Mouse (Mus musculus) fat pad, adult 2 months (tissue): ENCODE data around the gene Abca2.

Experiments
- DNase-seq: peaks from one replicate; pipeline ENCODE4 v3.0.0-alpha.2; 2011; ENCODE audit warnings: low read depth, low spot score; ENCODE audit errors: extremely low read depth

The Abca2 gene

GRCm38 (mm10) chr2:25460551-25461309, 32.2 kb downstream of the Abca2 start, which contains the start of gene Paxx:
Gene Paxx, minus strand, starts transcription at chr2:25461094.
- DNase-seq, result peak; percentile 85

DNA sequence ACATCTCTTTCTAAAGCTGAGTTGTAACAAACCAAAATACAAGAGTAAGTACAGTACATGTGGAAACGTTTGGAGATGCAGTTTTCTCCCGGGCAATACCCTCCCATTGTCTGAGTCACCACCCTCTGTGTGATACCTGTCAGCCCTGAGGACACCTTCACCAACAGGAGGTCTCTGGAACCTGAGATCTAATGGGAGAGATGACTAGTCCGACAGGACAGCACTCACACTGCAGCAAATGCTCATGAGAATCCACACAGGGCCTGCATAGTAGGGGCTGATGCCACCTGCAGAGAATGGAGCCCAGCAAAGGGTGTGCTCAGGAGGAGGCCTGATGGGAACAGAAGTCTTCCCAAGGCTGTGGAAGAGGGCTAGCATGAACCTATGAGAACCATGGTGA, 32.9 kb downstream of the Abca2 start:
- no peak for DNase-seq

- no peak for DNase-seq
Measured at GRCm38 (mm10) chr2:25463630-25464029, 35.1 kb downstream of the Abca2 start.

DNA sequence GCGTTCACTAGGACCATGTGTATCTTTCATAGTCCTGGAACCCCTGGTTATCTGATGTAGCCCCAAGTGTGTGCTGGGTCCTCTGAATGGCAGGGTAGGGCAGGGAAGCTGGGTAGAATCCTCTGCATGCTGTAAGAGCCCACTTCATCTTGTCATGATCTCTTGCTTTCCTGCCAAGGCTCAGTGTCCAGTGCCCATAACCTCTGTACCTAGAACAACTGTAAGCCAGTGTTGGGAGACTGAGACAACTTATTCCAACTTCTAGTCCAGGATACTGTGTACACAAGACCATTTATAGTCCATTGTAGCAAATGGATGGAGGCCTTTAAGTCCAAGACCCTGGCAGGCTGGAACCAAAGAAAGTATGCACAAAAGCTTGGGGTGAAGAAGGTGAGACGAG, 36.8 kb downstream of the Abca2 start:
- DNase-seq, result no peak

DNA sequence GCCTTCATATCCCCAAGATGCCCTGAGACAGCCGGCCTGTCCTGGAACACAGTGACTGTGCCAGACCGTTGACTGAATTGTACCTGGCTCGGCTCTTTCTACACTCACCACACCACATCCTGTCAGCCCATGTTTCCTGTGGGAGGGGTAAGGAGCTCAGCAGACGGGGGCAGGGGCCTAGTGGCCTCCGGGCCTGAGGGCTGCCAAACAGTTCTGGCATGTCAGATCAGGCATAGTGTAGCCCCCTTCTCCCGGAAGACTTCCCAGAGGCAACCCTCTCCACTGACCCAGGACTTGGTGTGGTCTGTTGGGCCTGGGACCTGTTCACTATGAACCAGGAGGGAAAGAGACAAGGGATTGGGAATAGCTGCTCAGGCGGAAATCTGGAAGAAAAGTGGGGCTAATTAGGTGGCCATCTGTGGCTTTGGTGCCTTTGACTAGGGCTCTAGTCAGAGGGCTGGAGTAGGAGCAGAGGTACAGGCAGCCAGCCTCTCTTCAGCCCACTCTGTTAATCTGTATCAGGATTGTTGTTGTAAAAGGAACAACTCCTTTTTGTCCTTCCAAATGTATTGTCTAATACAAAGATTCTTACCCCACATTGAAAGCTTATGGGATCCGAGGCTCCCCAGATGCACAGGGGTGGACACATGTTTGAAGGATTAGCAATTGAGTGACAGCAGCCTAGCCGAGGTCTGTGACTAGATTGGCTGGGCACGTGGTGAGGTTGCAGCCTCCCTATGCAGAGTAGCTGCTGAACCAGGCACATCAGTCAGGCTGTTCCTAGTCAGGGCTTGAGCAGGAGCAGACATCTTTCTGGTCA, 37.5 kb downstream of the Abca2 start:
- DNase-seq, result no peak

DNA sequence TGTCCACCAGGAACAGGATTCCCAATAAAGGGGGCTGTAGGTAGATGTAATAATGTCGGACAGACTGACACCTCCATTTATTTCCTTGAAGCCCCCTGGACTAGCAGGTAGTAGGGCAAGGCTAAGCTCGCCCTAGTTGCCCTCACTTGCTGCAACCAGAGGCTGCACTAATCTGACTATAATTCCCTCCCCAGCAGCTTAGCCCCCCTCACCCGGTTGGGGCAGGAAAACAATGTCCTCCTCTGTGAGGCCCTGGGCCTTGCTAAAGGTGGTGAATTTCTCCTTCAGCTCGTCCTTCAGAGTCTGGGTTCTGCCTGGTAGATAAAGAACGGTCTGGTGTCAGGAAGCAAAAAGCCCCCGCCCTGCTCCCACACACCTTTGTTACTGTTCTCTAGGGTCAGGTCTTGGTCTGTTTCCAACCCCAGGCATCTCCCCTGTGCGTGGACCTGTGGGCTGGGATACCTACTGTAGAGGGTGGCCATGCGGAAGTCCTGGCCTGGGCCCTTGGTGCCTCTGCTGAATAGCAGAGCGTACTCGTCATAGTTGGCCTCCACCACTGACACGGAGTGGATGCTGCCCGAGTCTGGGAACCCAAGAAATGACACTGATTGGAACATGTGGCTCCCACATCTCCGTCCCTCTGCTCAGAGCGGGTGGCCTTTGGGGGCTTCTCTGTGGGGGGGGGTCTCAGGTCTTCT, 39.3 kb downstream of the Abca2 start:
- no peak for DNase-seq

- no peak for DNase-seq
Measured at GRCm38 (mm10) chr2:25468962-25469915, 40.7 kb downstream of the Abca2 start.

DNA sequence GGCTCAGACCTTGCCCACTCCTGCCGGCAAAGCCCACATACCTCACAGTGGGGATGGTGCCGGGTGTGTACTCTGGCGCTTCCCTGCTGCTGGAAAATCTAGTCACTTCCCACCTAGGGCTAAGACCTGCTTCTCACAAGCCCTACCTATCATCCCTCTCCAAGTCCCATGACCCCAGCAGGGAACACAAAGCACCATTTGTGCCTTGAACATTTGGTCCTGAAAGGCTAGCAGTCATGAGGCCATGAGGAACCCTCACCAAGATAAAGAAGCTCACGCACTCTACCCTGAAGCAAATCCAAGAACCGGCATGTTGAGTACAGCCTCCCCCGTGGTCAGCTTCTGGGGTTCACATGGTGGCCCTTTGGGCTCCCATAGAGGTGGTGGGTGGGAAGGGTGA, 41.5 kb downstream of the Abca2 start, which contains the start of gene Ptgds:
Gene Ptgds, minus strand, starts transcription at position 78 of the 400 bp plus-strand sequence.
- DNase-seq, result no peak

- no peak for DNase-seq
Measured at GRCm38 (mm10) chr2:25472550-25472949, 44.0 kb downstream of the Abca2 start.

DNA sequence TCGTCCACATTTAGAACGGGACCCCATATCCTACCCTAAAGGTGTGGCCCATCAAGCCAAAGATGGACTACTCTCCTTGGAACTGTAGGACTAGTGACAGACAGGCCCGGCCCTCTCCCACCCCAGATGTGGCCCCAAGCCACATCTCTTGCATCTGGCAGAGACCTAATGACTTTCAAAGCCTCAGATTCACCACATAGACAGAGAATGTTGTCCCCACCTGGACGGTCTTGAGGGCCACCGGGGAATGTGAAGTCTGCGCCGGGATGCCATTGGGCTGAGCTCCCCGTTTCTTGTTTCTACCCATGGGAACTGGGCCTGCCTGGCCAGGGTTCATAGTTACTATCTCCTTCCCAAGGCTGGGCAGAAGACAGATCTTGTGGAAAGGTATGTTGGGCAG, 49.0 kb downstream of the Abca2 start:
- no peak for DNase-seq

DNA sequence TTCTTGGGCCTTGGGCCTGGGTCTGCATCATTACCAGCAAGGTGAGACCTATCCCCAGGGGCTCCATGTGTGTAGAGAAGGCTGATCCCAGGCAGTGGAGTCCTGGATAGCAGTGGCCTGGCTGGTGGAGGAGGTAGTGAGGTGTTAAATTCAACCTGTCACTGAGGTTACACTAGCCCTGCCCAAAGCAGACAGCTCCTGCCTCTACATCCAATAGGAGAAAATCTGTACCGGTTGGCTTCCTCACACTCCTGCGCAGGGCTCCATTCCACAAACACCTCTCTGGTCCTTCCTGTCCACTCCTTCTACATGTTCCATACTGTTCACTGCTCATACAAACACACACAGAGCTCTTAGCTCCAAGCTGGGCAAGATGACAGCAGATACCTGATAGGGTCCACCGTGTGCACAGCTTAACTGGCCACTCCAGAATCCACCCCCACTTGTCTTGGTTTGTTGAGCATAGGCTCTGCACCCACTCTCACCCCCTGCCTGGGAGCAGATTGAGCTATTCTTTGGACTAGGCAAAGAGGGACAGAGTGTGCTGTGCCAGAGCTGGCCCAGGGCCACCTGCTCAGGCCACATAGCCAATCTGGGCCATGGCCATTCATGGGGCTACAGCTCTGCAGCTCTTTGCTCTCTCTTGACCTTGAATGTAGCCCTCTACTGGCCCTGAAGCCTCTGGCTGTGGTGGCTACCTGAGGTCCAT, 49.6 kb downstream of the Abca2 start:
- DNase-seq, result no peak

GRCm38 (mm10) chr2:25479551-25480311, 51.2 kb downstream of the Abca2 start:
- peak; percentile 68 for DNase-seq

GRCm38 (mm10) chr2:25480541-25480940, 52.0 kb downstream of the Abca2 start:
- DNase-seq, result no peak

GRCm38 (mm10) chr2:25482969-25483368, 54.5 kb downstream of the Abca2 start:
- no peak for DNase-seq

GRCm38 (mm10) chr2:25484901-25485647, 56.6 kb downstream of the Abca2 start:
- DNase-seq, result no peak

DNA sequence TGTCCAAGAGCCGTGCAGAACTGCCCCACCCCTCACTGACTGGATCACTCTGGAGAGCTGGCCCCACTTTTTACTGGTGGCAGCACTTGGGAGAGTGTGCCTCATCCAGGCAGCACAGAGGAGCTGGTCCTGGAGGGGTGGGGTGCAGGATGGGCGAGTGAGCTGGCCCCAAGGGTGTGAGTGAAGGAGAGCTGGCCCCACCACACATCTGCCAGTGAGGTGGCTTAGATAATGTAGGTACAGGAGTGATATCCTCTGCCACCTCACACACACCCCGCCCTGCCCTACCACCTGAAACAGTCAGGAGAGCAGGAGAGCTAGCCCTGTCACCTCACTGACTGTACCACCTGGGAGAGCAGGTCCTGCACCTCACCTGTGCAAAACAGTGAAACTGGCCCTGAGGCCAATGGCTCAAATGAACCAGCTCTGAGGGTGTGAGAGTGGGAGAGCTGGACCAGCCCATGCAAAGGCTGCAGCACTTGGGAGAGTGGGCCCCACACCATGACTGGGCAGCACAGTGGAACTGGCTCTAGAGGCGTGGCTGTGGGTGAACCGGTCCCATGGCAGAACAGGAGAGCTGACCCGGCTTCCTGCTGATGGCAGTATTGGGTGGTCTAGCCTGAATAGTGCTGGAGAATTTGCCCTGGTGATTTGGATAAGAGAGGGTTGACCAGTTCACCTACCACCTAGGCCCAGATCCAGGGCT, 59.6 kb downstream of the Abca2 start:
- no peak for DNase-seq

GRCm38 (mm10) chr2:25488671-25489068, 60.2 kb downstream of the Abca2 start:
- no peak for DNase-seq

DNA sequence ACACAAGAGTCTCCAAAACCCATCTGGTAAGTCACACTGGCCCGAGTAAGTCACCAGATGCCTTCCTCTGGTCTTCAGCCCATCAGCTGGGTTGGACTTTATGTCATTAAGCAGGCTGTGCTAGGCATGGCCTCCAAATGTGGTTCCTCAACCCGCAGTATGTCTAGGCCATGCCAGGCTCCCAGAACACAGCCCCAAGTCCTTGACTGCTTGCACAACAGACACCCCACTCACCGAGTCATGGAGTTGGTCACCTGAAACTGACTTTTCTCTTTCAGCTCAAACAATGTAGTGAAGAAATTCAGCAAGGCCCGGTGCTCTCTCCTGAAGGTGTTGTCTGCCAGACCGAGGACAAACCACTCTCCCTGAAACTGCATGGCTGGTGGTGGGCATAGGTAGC, 64.5 kb downstream of the Abca2 start:
- DNase-seq, result no peak
